Mouse (Mus musculus): ENCODE measurements at regions not wholly inside any gene's neighbourhood (a gene's known extent, or its start where the extent isn't known, plus 50 kb on each side); places are given as distances from the start of the nearest gene placed in this dataset.

DNA sequence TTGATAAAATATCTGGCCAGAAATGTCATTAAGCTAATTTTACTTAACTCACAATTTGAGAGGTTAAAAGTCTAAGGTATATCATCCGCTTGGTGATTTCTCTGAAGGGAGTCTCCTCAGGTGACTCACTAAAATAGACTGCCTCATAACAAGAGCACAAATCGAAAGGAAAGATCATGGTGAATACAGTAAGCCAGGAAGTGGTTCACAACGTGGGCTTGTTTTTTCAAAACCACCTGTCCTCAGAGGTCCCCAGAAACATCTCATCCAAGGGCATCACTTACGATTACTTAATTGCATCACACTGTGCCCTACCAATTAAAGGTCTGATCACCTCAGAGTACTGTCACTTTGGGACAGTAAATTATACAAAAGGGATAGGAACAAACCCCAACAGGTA, 1009.0 kb upstream of the Cited2 start:
- TF ChIP-seq EP300 (IDR thresholded peaks at IDR 0.05; ENCODE audit: low read depth), result no peak
- TF ChIP-seq CTCF (IDR thresholded peaks at IDR 0.05; ENCODE audit: low read depth), result no peak

All from liver, embryonic 14.5 days (tissue).